Mouse (Mus musculus): ENCODE results near the gene Ccdc87. TPM values are rescaled to one million over a fixed set of nuclear protein-coding genes. Genes with fewer than 3 reads are reported as not detected.
A peak's percentile ranks its signal among the peaks of the same experiment; 100 is the strongest.
"Not testable (repeated sequence)": the region's sequence is repeated elsewhere in the genome, so short reads cannot be mapped to it uniquely, and the experiment has no call there.

Gene Ccdc87
- polyA plus RNA-seq, 1 experiment from 2014 or later: 0.19 TPM

DNA sequence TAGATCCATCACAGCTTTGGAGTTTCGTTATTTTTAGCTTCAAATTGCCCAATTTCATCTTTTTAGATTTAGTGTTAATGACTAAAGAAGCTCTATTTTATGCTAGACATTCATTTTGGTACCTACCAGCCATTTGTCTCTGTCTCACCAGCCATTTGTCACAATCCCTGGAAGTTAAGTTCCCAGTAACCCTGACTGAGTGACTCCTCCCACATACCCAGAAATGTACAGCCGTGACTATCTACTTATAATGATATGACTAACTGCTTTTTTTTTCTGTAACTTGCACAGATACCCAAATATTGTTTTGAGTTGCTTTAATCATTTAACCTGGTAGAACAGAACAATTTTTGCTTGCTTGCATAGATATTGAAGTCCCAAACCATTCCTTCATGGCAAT is 6.7 kb downstream of the Ccdc87 start:
- H3K4me1 ChIP-seq: no peaks in the 10 kb centered on the region
- WGBS: 81% methylated on average over 2 of the region's 2 CpGs
- no peak overlapping the region for H3K4me3 ChIP-seq (replicated peaks)
- H3K9me3 ChIP-seq: no peaks in the 10 kb centered on the region
- no peak overlapping the region for H3K27ac ChIP-seq
- ATAC-seq (ENCODE audit: low FRiP score): no peak
- no peaks in the 10 kb centered on the region for H3K36me3 ChIP-seq (replicated peaks)
- H3K4me2 ChIP-seq: no peak overlapping the region
- H3K27me3 ChIP-seq: peaks cover 23% of the 10 kb centered on the region
- H3K9ac ChIP-seq: no peak overlapping the region

- WGBS: 42% methylated on average over 7 of the region's 7 CpGs
- no peak overlapping the region for H3K4me3 ChIP-seq (replicated peaks)
- no peak overlapping the region for H3K4me2 ChIP-seq
- no peak overlapping the region for H3K27ac ChIP-seq
- no peaks in the 10 kb centered on the region for H3K36me3 ChIP-seq (replicated peaks)
- ATAC-seq (ENCODE audit: low FRiP score): no peak
- H3K9ac ChIP-seq: no peak overlapping the region
- H3K4me1 ChIP-seq: no peaks in the 10 kb centered on the region
- peaks cover 7% of the 10 kb centered on the region for H3K27me3 ChIP-seq
- no peaks in the 10 kb centered on the region for H3K9me3 ChIP-seq
Observed at GRCm38 (mm10) chr19:4847490-4847889, 8.3 kb downstream of the Ccdc87 start.

- H3K4me3 ChIP-seq (replicated peaks): no peak overlapping the region
- H3K4me2 ChIP-seq: no peak overlapping the region
- no peak overlapping the region for H3K9ac ChIP-seq
- H3K27ac ChIP-seq: no peak overlapping the region
- H3K9me3 ChIP-seq: no peaks in the 10 kb centered on the region
- H3K4me1 ChIP-seq: peaks cover 5% of the 10 kb centered on the region; the same call in 1 of the 2 replicates
- WGBS: 60% methylated on average over 4 of the region's 4 CpGs
- ATAC-seq (ENCODE audit: low FRiP score): no peak
- no peaks in the 10 kb centered on the region; the same call in 1 of the 2 replicates for H3K27me3 ChIP-seq
- no peaks in the 10 kb centered on the region for H3K36me3 ChIP-seq (replicated peaks)
Observed at GRCm38 (mm10) chr19:4849800-4850199, 10.6 kb downstream of the Ccdc87 start.

DNA sequence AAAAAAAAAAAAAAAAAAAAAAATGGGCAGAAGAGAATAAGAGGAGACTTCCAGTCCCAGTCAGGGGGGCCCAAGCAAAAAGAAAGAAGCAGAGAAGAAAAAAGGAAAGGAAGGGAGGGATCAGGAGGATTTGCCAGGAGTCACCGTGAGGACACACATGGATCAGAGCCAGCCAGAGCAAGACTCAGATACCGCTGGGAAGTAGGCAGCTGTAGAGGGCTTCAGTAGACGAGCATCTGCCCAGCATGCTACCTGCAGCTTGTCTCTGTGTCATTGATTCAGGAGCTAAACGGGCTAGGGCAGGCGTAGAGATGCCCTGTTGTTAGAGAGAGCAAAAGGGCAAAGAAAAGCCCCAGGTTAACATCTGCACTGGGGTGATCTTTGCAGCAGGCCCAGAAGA is 11.1 kb downstream of the Ccdc87 start:
- no peak for ATAC-seq (ENCODE audit: low FRiP score)
- H3K9me3 ChIP-seq: no peaks in the 10 kb centered on the region
- H3K4me3 ChIP-seq (replicated peaks): no peak overlapping the region
- H3K27ac ChIP-seq: no peak overlapping the region
- 41% methylated on average over 5 of the region's 5 CpGs for WGBS
- H3K9ac ChIP-seq: no peak overlapping the region
- H3K4me2 ChIP-seq: no peak overlapping the region
- H3K36me3 ChIP-seq (replicated peaks): no peaks in the 10 kb centered on the region
- H3K4me1 ChIP-seq: peaks cover 7% of the 10 kb centered on the region
- no peaks in the 10 kb centered on the region; the same call in 1 of the 2 replicates for H3K27me3 ChIP-seq

DNA sequence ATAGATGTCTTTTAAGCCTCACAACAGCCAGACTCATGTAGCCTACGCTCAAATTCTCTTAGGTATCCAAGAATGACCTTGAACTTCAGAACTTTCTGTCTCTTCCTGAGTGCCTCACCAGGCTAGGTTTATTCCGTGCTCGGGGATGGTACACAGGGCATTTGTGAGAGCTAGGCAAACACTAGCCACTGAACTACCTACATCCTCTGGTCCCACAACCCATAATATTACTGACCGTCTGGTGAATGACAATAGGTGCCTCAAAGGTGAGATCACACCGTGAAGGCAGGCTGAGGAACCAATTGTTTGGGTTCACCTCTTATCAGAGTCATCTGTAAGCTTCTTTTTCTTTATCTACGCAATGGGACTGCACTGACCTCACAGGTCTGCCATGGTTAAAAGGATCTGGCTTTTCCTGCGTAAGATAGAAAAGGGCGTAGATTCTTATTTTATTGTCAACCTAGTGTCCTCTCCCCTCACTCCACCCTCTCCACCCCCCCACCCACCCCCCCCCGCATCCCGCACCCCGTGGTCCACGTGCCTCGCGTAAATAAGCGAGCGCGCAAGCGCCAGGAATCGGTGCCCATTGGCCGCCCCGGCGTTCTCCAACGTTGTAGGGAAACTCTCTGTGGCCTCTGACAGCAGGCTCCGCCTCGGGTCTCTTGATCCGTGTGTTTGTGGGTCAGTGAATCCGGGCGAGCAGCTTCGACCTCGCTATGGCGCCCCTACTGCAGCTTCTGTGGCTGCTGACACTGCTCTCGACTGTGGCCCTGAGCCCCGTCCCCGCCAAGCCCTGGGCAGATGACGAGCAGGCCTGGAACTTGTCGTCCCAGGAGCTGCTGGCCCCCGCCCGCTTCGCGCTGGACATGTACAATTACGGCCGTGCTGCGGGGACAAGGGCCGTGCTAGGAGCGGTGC is 15.6 kb downstream of the Ccdc87 start, which contains the start of gene Ctsf:
Gene Ctsf, plus strand, starts transcription at position 579 of the 918 bp plus-strand sequence.
- ATAC-seq (ENCODE audit: low FRiP score): peak; percentile 89
- Histone ChIP-seq H3K27ac (peak within 1 kb of the TSS; percentile 51; the same call in 1 of the 2 replicates), H3K9me3 (no peaks in the 10 kb centered on the region), H3K9ac (peak within 1 kb of the TSS; percentile 65), H3K4me3 (replicated peaks) (peak within 1 kb of the TSS; percentile 59), H3K36me3 (replicated peaks) (no peaks in the 10 kb centered on the region), H3K4me2 (peak within 1 kb of the TSS; percentile 99), H3K27me3 (peaks cover 12% of the 10 kb centered on the region; the same call in 1 of the 2 replicates), H3K4me1 (peaks cover 15% of the 10 kb centered on the region)
- WGBS: 4% methylated on average over 45 of the region's 45 CpGs

- Histone ChIP-seq H3K27ac (peak overlapping the region; percentile 51; the same call in 1 of the 2 replicates), H3K4me1 (peaks cover 15% of the 10 kb centered on the region), H3K9ac (peak overlapping the region; percentile 65), H3K36me3 (replicated peaks) (no peaks in the 10 kb centered on the region; the same call in 1 of the 2 replicates), H3K4me3 (replicated peaks) (peak overlapping the region; percentile 59), H3K4me2 (peak overlapping the region; percentile 99), H3K27me3 (peaks cover 12% of the 10 kb centered on the region; the same call in 1 of the 2 replicates), H3K9me3 (no peaks in the 10 kb centered on the region)
- WGBS: 1% methylated on average over 14 of the region's 14 CpGs
- no peak; the same call in 1 of the 2 replicates for ATAC-seq (ENCODE audit: low FRiP score)
Observed at GRCm38 (mm10) chr19:4855470-4855820, 16.3 kb downstream of the Ccdc87 start.

- no peak for ATAC-seq (ENCODE audit: low FRiP score)
- no peak overlapping the region for H3K27ac ChIP-seq
- H3K36me3 ChIP-seq (replicated peaks): no peaks in the 10 kb centered on the region; the same call in 1 of the 2 replicates
- peaks cover 12% of the 10 kb centered on the region; the same call in 1 of the 2 replicates for H3K27me3 ChIP-seq
- H3K4me2 ChIP-seq: peak overlapping the region; percentile 99
- WGBS: 48% methylated on average over 4 of the region's 4 CpGs
- no peaks in the 10 kb centered on the region for H3K9me3 ChIP-seq
- no peak overlapping the region for H3K9ac ChIP-seq
- no peak overlapping the region for H3K4me3 ChIP-seq (replicated peaks)
- peaks cover 15% of the 10 kb centered on the region for H3K4me1 ChIP-seq
Observed at GRCm38 (mm10) chr19:4855951-4856350, 16.8 kb downstream of the Ccdc87 start.

DNA sequence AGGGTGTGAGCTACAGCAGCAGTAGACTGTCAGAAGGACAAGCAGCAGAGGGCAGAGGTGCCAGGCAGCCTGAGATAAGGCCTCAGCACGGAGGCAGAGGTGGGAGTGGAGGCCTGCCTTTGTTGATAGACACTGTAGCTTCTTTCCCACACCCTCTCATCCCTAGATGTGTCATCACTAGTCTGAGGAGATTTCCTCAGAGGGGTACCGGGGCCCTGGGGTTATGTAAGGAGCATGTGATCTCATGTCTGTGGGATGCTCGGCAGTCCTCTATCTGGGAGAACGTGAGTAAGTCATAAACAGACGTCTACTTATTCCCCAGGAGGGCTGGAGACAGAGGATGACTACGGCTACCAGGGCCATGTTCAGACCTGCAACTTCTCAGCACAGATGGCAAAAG is 19.9 kb downstream of the Ccdc87 start:
- no peak for ATAC-seq (ENCODE audit: low FRiP score)

DNA sequence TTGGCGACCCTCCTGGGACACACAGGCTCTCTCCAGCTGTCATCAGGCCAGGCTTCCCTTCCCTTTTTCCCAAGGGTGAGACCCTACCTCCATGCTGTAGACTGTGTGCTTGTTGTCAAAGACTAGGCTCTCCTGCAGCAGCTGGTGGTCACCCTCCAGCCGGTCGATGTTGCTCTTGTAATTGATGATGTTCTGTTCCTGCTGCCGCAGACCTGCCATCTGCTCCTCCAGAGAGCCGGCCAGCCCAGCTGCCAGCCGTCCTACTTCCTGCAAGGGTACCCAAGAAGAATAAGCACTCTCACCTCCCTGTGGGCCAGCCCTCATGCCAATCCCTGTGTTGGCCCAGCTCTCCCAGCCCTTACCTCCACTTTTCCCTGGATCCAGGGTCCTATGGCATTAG is 23.9 kb downstream of the Ccdc87 start:
- Histone ChIP-seq H3K27ac (no peak overlapping the region), H3K27me3 (peaks cover 21% of the 10 kb centered on the region; the same call in 1 of the 2 replicates), H3K9me3 (no peaks in the 10 kb centered on the region), H3K4me2 (no peak overlapping the region), H3K9ac (no peak overlapping the region), H3K36me3 (replicated peaks) (no peaks in the 10 kb centered on the region; the same call in 1 of the 2 replicates), H3K4me1 (peaks cover 5% of the 10 kb centered on the region; the same call in 1 of the 2 replicates), H3K4me3 (replicated peaks) (no peak overlapping the region)
- WGBS: 91% methylated on average over 6 of the region's 6 CpGs
- no peak for ATAC-seq (ENCODE audit: low FRiP score)

More for the DNA sequence above, 19.9 kb downstream of the Ccdc87 start:
- H3K27ac ChIP-seq: no peak overlapping the region
- H3K27me3 ChIP-seq: peaks cover 15% of the 10 kb centered on the region
- H3K9me3 ChIP-seq: no peaks in the 10 kb centered on the region
- no peak overlapping the region for H3K4me3 ChIP-seq (replicated peaks)
- H3K9ac ChIP-seq: no peak overlapping the region
- no peaks in the 10 kb centered on the region; the same call in 1 of the 2 replicates for H3K36me3 ChIP-seq (replicated peaks)
- WGBS: 77% methylated on average over 6 of the region's 6 CpGs
- H3K4me2 ChIP-seq: no peak overlapping the region
- H3K4me1 ChIP-seq: peaks cover 15% of the 10 kb centered on the region

DNA sequence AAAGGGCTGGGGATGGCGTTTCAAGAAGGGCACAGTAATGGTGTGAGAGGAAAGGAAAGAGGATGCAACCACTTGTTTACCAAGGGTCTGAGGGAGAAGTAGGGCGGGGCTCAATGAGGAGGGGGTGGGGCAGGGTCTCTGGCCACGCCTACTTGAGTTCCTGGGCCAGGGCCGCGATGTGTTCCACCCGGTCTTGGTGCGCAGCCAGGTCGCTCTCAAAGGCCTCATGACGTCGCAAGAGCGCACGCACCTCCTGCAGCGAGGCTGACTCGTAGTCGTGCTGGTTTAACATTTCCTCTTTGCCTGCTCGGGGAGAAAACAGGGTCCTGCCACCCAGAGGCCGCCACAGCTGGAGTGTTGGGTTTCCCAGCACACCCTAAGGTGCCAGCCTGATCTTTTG is 26.0 kb downstream of the Ccdc87 start:
- ATAC-seq (ENCODE audit: low FRiP score): no peak
- peak overlapping the region; percentile 25; the same call in 1 of the 2 replicates for H3K4me2 ChIP-seq
- no peak overlapping the region for H3K9ac ChIP-seq
- peaks cover 21% of the 10 kb centered on the region; the same call in 1 of the 2 replicates for H3K27me3 ChIP-seq
- H3K4me1 ChIP-seq: peaks cover 5% of the 10 kb centered on the region; the same call in 1 of the 2 replicates
- no peak overlapping the region for H3K27ac ChIP-seq
- H3K9me3 ChIP-seq: no peaks in the 10 kb centered on the region
- H3K4me3 ChIP-seq (replicated peaks): no peak overlapping the region
- WGBS: 11% methylated on average over 17 of the region's 17 CpGs
- no peaks in the 10 kb centered on the region; the same call in 1 of the 2 replicates for H3K36me3 ChIP-seq (replicated peaks)

DNA sequence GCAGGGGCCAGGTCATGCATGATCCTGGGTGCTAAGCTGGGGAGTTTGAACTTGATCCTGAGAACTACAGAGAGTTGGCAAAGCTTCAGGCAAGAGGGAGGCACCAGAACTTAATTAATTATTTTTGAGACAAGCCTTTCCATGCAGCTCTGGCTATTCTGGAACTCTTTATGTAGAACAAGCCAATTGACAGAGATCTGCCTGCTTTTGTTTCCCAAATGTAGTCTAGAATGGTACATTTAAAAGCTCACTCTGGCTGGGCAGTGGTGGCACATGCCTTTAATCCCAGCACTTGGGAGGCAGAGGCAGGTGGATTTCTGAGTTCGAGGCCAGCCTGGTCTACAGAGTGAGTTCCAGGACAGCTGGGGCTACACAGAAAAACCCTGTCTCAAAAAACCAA is 35.4 kb downstream of the Ccdc87 start:
- H3K4me2 ChIP-seq; H3K27ac ChIP-seq; H3K9ac ChIP-seq; ATAC-seq (ENCODE audit: low FRiP score); H3K9me3 ChIP-seq; H3K4me3 ChIP-seq (replicated peaks); H3K36me3 ChIP-seq (replicated peaks): not testable (repeated sequence)
- Histone ChIP-seq H3K27me3 (peaks cover 12% of the 10 kb centered on the region), H3K4me1 (peaks cover 15% of the 10 kb centered on the region)
- 89% methylated on average over 1 of the region's 1 CpGs for WGBS

GRCm38 (mm10) chr19:4876241-4876640 is 37.1 kb downstream of the Ccdc87 start:
- WGBS: 70% methylated on average over 3 of the region's 4 CpGs
- Histone ChIP-seq H3K27ac (no peak overlapping the region), H3K4me2 (no peak overlapping the region), H3K9ac (no peak overlapping the region), H3K4me1 (peaks cover 22% of the 10 kb centered on the region), H3K9me3 (no peaks in the 10 kb centered on the region), H3K27me3 (peaks cover 12% of the 10 kb centered on the region), H3K4me3 (replicated peaks) (no peak overlapping the region), H3K36me3 (replicated peaks) (no peaks in the 10 kb centered on the region)
- no peak for ATAC-seq (ENCODE audit: low FRiP score)
